8 mouse cellular contexts compared by ENCODE assay signal in the genomic region with DNA sequence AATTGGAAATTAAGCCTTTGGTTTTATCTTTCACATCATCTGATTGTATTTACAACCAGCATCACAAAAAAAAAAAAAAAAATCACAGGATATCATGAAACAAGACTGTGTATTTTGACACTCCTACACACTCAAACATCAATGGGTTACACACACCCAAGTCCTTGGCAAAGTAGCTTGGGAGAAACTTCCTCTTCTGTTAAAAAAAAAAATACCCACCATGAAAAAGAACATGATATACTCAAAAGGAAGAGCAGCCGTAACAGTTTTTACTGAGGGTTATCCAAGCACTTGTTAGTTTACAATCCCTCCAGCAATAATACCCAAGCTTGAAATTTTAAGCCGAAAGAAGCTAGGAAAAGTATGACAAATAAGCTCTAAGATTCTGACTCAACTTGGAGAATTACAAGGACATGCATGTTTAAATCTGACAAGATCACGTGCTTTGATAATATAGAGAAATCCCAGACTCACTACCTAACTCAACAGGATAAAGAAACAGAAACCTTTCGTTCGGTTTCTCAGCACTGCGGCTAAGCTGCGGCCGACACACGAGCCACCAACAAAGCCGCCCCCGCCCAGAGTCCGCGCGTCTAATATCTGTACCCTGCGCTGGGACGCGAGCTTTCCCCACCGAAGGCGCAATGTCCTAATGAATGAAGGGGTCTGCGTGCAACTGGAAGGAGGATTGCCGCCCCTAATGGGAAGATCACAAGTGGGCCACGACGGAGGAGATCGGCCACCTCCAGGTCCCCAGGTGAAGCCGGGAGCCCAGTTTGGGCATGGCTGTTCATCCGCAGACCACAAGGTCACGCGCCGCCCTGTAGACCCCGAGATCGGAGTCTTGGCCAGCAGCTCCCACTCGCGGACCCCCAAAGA. TPM values are rescaled to one million over a fixed set of nuclear protein-coding genes. Genes with fewer than 3 reads are reported as not detected.
DNase-seq lines count a peak whose midpoint lies in the region; ATAC-seq and TF ChIP-seq lines count a peak whose summit lies in the region.

No protein-coding gene starts in this region.

- H3K4me1 ChIP-seq in embryonic facial prominence, embryonic 15.5 days = peaks cover 39% of the 10 kb centered on the region
- peaks cover 43% of the 10 kb centered on the region for H3K4me1 ChIP-seq in limb, embryonic 10.5 days
- peaks cover 44% of the 10 kb centered on the region for H3K4me1 ChIP-seq in neural tube, embryonic 12.5 days

- peak overlapping the region; percentile 93 for H3K4me3 ChIP-seq in left cerebral cortex, adult 2 months
- peak overlapping the region; percentile 67 for H3K4me3 ChIP-seq in embryonic facial prominence, embryonic 15.5 days (replicated peaks)
- H3K4me3 ChIP-seq in limb, embryonic 10.5 days = peak overlapping the region; percentile 98
- peak overlapping the region; percentile 96 for H3K4me3 ChIP-seq in neural tube, embryonic 12.5 days

- peak in 1 of 2 experiments; percentile 33 for DNase-seq in left cerebral cortex, adult 2 months (ENCODE audit: extremely low spot score in 1 of 2, low spot score in 2 of 2)
- DNase-seq in left cerebral cortex, adult 8-10 months (ENCODE audit: low spot score in 2 of 2) = no peak
- DNase-seq in Muller cell, postnatal 12 days (ENCODE audit: inconsistent ontology term) = peak; percentile 55
- DNase-seq in limb, embryonic 10.5 days (ENCODE audit: low spot score) = no peak
- no peak for DNase-seq in layer of hippocampus, postnatal 25 days (ENCODE audit: extremely low spot score in 1 of 2, low spot score in 1 of 2)
- DNase-seq in c-Kit-positive CD71-positive TER-119-positive erythroid progenitor cells, embryonic 14.5 days (ENCODE audit: low spot score) = no peak

- H3K27ac ChIP-seq in left cerebral cortex, adult 2 months = peak overlapping the region; percentile 82
- H3K27ac ChIP-seq in embryonic facial prominence, embryonic 15.5 days (replicated peaks) = peak overlapping the region; percentile 96
- peak overlapping the region; percentile 99 for H3K27ac ChIP-seq in limb, embryonic 10.5 days
- H3K27ac ChIP-seq in neural tube, embryonic 12.5 days = peak overlapping the region; percentile 72

- H3K9ac ChIP-seq in embryonic facial prominence, embryonic 15.5 days = peak overlapping the region; percentile 72
- H3K9ac ChIP-seq in neural tube, embryonic 12.5 days = peak overlapping the region; percentile 90

- WGBS in embryonic facial prominence, embryonic 15.5 days = under 1% methylated on average over 33 of the region's 33 CpGs
- WGBS in limb, embryonic 10.5 days = 2% methylated on average over 33 of the region's 33 CpGs
- WGBS in neural tube, embryonic 12.5 days = under 1% methylated on average over 33 of the region's 33 CpGs

- no peak for TF ChIP-seq CTCF in left cerebral cortex, adult 2 months (IDR thresholded peaks at IDR 0.05)

- ATAC-seq in embryonic facial prominence, embryonic 15.5 days (ENCODE audit: insufficient number of reproducible peaks, low FRiP score, low TSS enrichment, low read depth) = no peak
- ATAC-seq in neural tube, embryonic 12.5 days (ENCODE audit: low FRiP score, low read depth) = peak; percentile 1; the same call in 1 of the 2 replicates

- H3K4me2 ChIP-seq in embryonic facial prominence, embryonic 15.5 days (replicated peaks) = peak overlapping the region; percentile 84
- peak overlapping the region; percentile 94 for H3K4me2 ChIP-seq in neural tube, embryonic 12.5 days (replicated peaks)

- no peaks in the 10 kb centered on the region for H3K9me3 ChIP-seq in embryonic facial prominence, embryonic 15.5 days (replicated peaks)
- H3K9me3 ChIP-seq in limb, embryonic 10.5 days (replicated peaks) = no peaks in the 10 kb centered on the region
- no peaks in the 10 kb centered on the region for H3K9me3 ChIP-seq in neural tube, embryonic 12.5 days

- intact Hi-C loops in left cerebral cortex, adult 2 months (cut with DNase I) = loop anchor here (1.0 kb wide), 1 partner anchor 12 kb away; a partner anchor contains a TSS

- H3K27me3 ChIP-seq in embryonic facial prominence, embryonic 15.5 days = no peaks in the 10 kb centered on the region
- H3K27me3 ChIP-seq in limb, embryonic 10.5 days (ENCODE audit: low read depth, poor library complexity, severe bottlenecking) = no peaks in the 10 kb centered on the region
- H3K27me3 ChIP-seq in neural tube, embryonic 12.5 days (replicated peaks) = no peaks in the 10 kb centered on the region

- H3K36me3 ChIP-seq in embryonic facial prominence, embryonic 15.5 days = peaks cover 64% of the 10 kb centered on the region
- peaks cover 76% of the 10 kb centered on the region for H3K36me3 ChIP-seq in limb, embryonic 10.5 days
- peaks cover 66% of the 10 kb centered on the region for H3K36me3 ChIP-seq in neural tube, embryonic 12.5 days

RNA-seq across cellular contexts. Expression of a gene that starts 0.7 kb away (rescaled TPM):
- total RNA-seq in left cerebral cortex, adult 2 months (2021) = 10 to 100 TPM; 43.6 to 47.7 TPM
- 10 to 100 TPM; 45.5 to 57.0 (median 48.8) TPM for total RNA-seq in left cerebral cortex, adult 8-10 months (2022)
- polyA plus RNA-seq in embryonic facial prominence, embryonic 15.5 days (2015; fragmentation: Nextera tagmentation; extraction: Ambion mirVana) = 114 TPM in 2 replicates
- polyA plus RNA-seq in limb, embryonic 10.5 days (2016; fragmentation: Nextera tagmentation; extraction: Ambion mirVana) = 118 and 122 TPM in 2 replicates
- polyA plus RNA-seq in neural tube, embryonic 12.5 days (2016; fragmentation: Nextera tagmentation; extraction: Ambion mirVana) = 95.4 and 106 TPM in 2 replicates
- total RNA-seq in layer of hippocampus, postnatal 25 days (2021) = 10 to 100 TPM; 46.4 to 57.9 TPM

RNA-seq across cellular contexts. Expression of a gene that starts 0.8 kb away (rescaled TPM):
- total RNA-seq in left cerebral cortex, adult 2 months (2021) = 10 to 100 TPM; 87.3 to 92.9 TPM
- 10 to 100 TPM; 83.1 to 99.0 (median 90.9) TPM for total RNA-seq in left cerebral cortex, adult 8-10 months (2022)
- 450 and 466 TPM in 2 replicates for polyA plus RNA-seq in embryonic facial prominence, embryonic 15.5 days (2015; fragmentation: Nextera tagmentation; extraction: Ambion mirVana)
- 1,185 and 1,368 TPM in 2 replicates for polyA plus RNA-seq in limb, embryonic 10.5 days (2016; fragmentation: Nextera tagmentation; extraction: Ambion mirVana)
- polyA plus RNA-seq in neural tube, embryonic 12.5 days (2016; fragmentation: Nextera tagmentation; extraction: Ambion mirVana) = 701 and 706 TPM in 2 replicates
- total RNA-seq in layer of hippocampus, postnatal 25 days (2021) = 10 to 100 TPM; 92.2 to 97.2 TPM

RNA-seq across cellular contexts. Expression of a gene that starts 10.4 kb away (rescaled TPM):
- not detected for total RNA-seq in left cerebral cortex, adult 2 months (2021)
- total RNA-seq in left cerebral cortex, adult 8-10 months (2022) = not detected
- polyA plus RNA-seq in embryonic facial prominence, embryonic 15.5 days (2015; fragmentation: Nextera tagmentation; extraction: Ambion mirVana) = 2.5 TPM in 2 replicates
- 2.5 TPM in 1 of 2 replicates, not detected in the other for polyA plus RNA-seq in limb, embryonic 10.5 days (2016; fragmentation: Nextera tagmentation; extraction: Ambion mirVana)
- 2.8 and 4.7 TPM in 2 replicates for polyA plus RNA-seq in neural tube, embryonic 12.5 days (2016; fragmentation: Nextera tagmentation; extraction: Ambion mirVana)
- under 1 TPM in 1 of 2 experiments, not detected in 1; 0.79 TPM for total RNA-seq in layer of hippocampus, postnatal 25 days (2021)

RNA-seq across cellular contexts. Expression of a gene that starts 12.8 kb away (rescaled TPM):
- total RNA-seq in left cerebral cortex, adult 2 months (2021) = 100 to 1,000 TPM; 132 to 134 TPM
- total RNA-seq in left cerebral cortex, adult 8-10 months (2022) = 100 to 1,000 TPM; 106 to 125 (median 117) TPM
- 24.3 and 24.7 TPM in 2 replicates for polyA plus RNA-seq in embryonic facial prominence, embryonic 15.5 days (2015; fragmentation: Nextera tagmentation; extraction: Ambion mirVana)
- 14.1 and 16.7 TPM in 2 replicates for polyA plus RNA-seq in limb, embryonic 10.5 days (2016; fragmentation: Nextera tagmentation; extraction: Ambion mirVana)
- polyA plus RNA-seq in neural tube, embryonic 12.5 days (2016; fragmentation: Nextera tagmentation; extraction: Ambion mirVana) = 16.7 and 17.7 TPM in 2 replicates
- total RNA-seq in layer of hippocampus, postnatal 25 days (2021) = 10 to 100 TPM; 77.0 to 95.9 TPM

RNA-seq across cellular contexts. Expression of a gene that starts 30.1 kb away (rescaled TPM):
- total RNA-seq in left cerebral cortex, adult 2 months (2021) = not detected
- not detected for total RNA-seq in left cerebral cortex, adult 8-10 months (2022)
- polyA plus RNA-seq in embryonic facial prominence, embryonic 15.5 days (2015; fragmentation: Nextera tagmentation; extraction: Ambion mirVana) = not detected in 2 replicates
- not detected in 2 replicates for polyA plus RNA-seq in limb, embryonic 10.5 days (2016; fragmentation: Nextera tagmentation; extraction: Ambion mirVana)
- not detected in 2 replicates for polyA plus RNA-seq in neural tube, embryonic 12.5 days (2016; fragmentation: Nextera tagmentation; extraction: Ambion mirVana)
- not detected for total RNA-seq in layer of hippocampus, postnatal 25 days (2021)
